Mouse (Mus musculus): ENCODE measurements around the gene F2rl2. TPM values are rescaled to one million over a fixed set of nuclear protein-coding genes. Genes with fewer than 3 reads are reported as not detected.

F2rl2 gene
- total and polyA plus RNA-seq, 2 experiments from 2014 or later: 0.49 to 0.68 TPM

GRCm38 (mm10) chr13:95730491-95730890, 33.8 kb downstream of the F2rl2 start:
- no peak overlapping the region for H3K27ac ChIP-seq (ENCODE audit: low read depth, low read length)
- H3K9me3 ChIP-seq (ENCODE audit: low read length): no peaks in the 10 kb centered on the region
- no peak overlapping the region for H3K9ac ChIP-seq (replicated peaks; ENCODE audit: low read length, poor library complexity, severe bottlenecking)
- H3K4me3 ChIP-seq (ENCODE audit: low read depth, low read length): no peak overlapping the region
- H3K27me3 ChIP-seq (ENCODE audit: insufficient read depth, low read length): no peaks in the 10 kb centered on the region
- no peak overlapping the region for H3K4me2 ChIP-seq (ENCODE audit: low read depth, low read length, poor library complexity, severe bottlenecking)
- ATAC-seq (ENCODE audit: low FRiP score): no peak
- no peak for DNase-seq (ENCODE audit: low spot score)
- H3K4me1 ChIP-seq (ENCODE audit: insufficient read depth, low read length): no peaks in the 10 kb centered on the region
- no peaks in the 10 kb centered on the region for H3K36me3 ChIP-seq (ENCODE audit: insufficient read depth, low read length)
- no peak for TF ChIP-seq CTCF (IDR thresholded peaks at IDR 0.05)
- 92% methylated on average over 4 of the region's 4 CpGs for WGBS

GRCm38 (mm10) chr13:95739651-95740050, 43.0 kb downstream of the F2rl2 start:
- WGBS: 68% methylated on average over 5 of the region's 5 CpGs

DNA sequence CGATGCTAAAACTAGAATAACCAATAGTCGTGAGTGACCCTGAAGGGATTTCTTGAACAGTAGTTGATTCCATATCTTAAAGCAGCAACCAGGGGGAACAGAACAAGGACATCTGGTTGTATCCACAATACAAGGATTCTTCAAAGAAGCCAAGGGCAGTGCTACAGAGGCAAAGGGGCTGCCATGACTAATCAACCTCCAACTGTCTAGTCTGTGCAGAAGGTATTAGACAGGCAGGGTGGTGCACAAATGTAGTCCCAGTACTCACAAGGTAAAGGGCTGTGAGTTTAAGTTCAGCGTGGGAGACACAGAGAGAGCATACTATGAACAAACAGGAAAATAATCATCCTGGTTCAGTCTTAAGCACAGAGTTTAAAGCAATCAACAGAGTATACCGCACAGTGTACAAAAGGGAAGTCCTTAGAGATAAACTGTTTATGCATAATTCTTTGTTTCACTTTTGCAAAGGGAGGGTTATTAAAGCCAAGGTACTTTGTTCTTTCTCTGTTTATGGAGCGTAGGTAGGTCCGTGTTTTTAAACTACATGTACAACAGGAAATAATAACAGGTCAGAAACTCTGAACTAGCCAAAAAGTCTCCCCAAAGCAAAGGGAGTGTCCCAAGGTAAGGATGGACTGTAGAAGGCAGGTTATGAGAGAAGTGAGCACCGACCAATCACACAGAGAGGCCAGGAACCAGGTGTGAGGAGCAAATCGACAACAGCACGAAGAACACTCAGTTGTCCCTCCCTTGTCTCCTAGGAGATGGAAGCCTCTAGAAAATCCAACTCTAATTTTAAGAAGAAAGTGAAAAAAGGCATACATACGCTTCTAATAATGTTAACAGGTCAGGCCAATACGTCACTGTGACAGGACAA, 45.4 kb downstream of the F2rl2 start:
- WGBS: 92% methylated on average over 11 of the region's 11 CpGs

More at GRCm38 (mm10) chr13:95739651-95740050, 43.0 kb downstream of the F2rl2 start:
- Histone ChIP-seq H3K4me3 (ENCODE audit: low read depth, low read length) (no peak overlapping the region), H3K4me2 (ENCODE audit: low read depth, low read length, poor library complexity, severe bottlenecking) (no peak overlapping the region), H3K27me3 (ENCODE audit: insufficient read depth, low read length) (no peaks in the 10 kb centered on the region), H3K9ac (replicated peaks; ENCODE audit: low read length, poor library complexity, severe bottlenecking) (no peak overlapping the region), H3K4me1 (ENCODE audit: insufficient read depth, low read length) (no peaks in the 10 kb centered on the region), H3K36me3 (ENCODE audit: insufficient read depth, low read length) (no peaks in the 10 kb centered on the region), H3K27ac (ENCODE audit: low read depth, low read length) (no peak overlapping the region), H3K9me3 (ENCODE audit: low read length) (no peaks in the 10 kb centered on the region)
- TF ChIP-seq CTCF (IDR thresholded peaks at IDR 0.05): peak; percentile 87
- DNase-seq (ENCODE audit: low spot score) (peak; percentile 74), ATAC-seq (ENCODE audit: low FRiP score) (no peak)

GRCm38 (mm10) chr13:95742881-95743466, 46.3 kb downstream of the F2rl2 start:
- H3K27ac ChIP-seq (ENCODE audit: low read depth, low read length): no peak overlapping the region
- TF ChIP-seq CTCF (IDR thresholded peaks at IDR 0.05): no peak
- H3K36me3 ChIP-seq (ENCODE audit: insufficient read depth, low read length): no peaks in the 10 kb centered on the region
- no peak overlapping the region for H3K9ac ChIP-seq (replicated peaks; ENCODE audit: low read length, poor library complexity, severe bottlenecking)
- H3K9me3 ChIP-seq (ENCODE audit: low read length): no peaks in the 10 kb centered on the region
- no peak for DNase-seq (ENCODE audit: low spot score)
- 83% methylated on average over 9 of the region's 9 CpGs for WGBS
- no peak overlapping the region for H3K4me2 ChIP-seq (ENCODE audit: low read depth, low read length, poor library complexity, severe bottlenecking)
- no peak for ATAC-seq (ENCODE audit: low FRiP score)
- no peaks in the 10 kb centered on the region for H3K27me3 ChIP-seq (ENCODE audit: insufficient read depth, low read length)
- H3K4me1 ChIP-seq (ENCODE audit: insufficient read depth, low read length): no peaks in the 10 kb centered on the region
- H3K4me3 ChIP-seq (ENCODE audit: low read depth, low read length): no peak overlapping the region

More for the DNA sequence above, 45.4 kb downstream of the F2rl2 start:
- no peak overlapping the region for H3K4me3 ChIP-seq (ENCODE audit: low read depth, low read length)
- no peaks in the 10 kb centered on the region for H3K9me3 ChIP-seq (ENCODE audit: low read length)
- no peak for DNase-seq (ENCODE audit: low spot score)
- H3K36me3 ChIP-seq (ENCODE audit: insufficient read depth, low read length): no peaks in the 10 kb centered on the region
- TF ChIP-seq CTCF (IDR thresholded peaks at IDR 0.05): no peak
- no peak overlapping the region for H3K9ac ChIP-seq (replicated peaks; ENCODE audit: low read length, poor library complexity, severe bottlenecking)
- no peak overlapping the region for H3K4me2 ChIP-seq (ENCODE audit: low read depth, low read length, poor library complexity, severe bottlenecking)
- no peaks in the 10 kb centered on the region for H3K27me3 ChIP-seq (ENCODE audit: insufficient read depth, low read length)
- no peaks in the 10 kb centered on the region for H3K4me1 ChIP-seq (ENCODE audit: insufficient read depth, low read length)
- no peak overlapping the region for H3K27ac ChIP-seq (ENCODE audit: low read depth, low read length)
- ATAC-seq (ENCODE audit: low FRiP score): no peak

GRCm38 (mm10) chr13:95745451-95745850, 48.8 kb downstream of the F2rl2 start:
- no peaks in the 10 kb centered on the region for H3K9me3 ChIP-seq (ENCODE audit: low read length)
- no peak overlapping the region for H3K4me2 ChIP-seq (ENCODE audit: low read depth, low read length, poor library complexity, severe bottlenecking)
- ATAC-seq (ENCODE audit: low FRiP score) (no peak), DNase-seq (ENCODE audit: low spot score) (no peak)
- no peak overlapping the region for H3K4me3 ChIP-seq (ENCODE audit: low read depth, low read length)
- no peak overlapping the region for H3K27ac ChIP-seq (ENCODE audit: low read depth, low read length)
- WGBS: 87% methylated on average over 4 of the region's 4 CpGs
- no peaks in the 10 kb centered on the region for H3K27me3 ChIP-seq (ENCODE audit: insufficient read depth, low read length)
- TF ChIP-seq CTCF (IDR thresholded peaks at IDR 0.05): no peak
- no peak overlapping the region for H3K9ac ChIP-seq (replicated peaks; ENCODE audit: low read length, poor library complexity, severe bottlenecking)
- H3K4me1 ChIP-seq (ENCODE audit: insufficient read depth, low read length): no peaks in the 10 kb centered on the region
- no peaks in the 10 kb centered on the region for H3K36me3 ChIP-seq (ENCODE audit: insufficient read depth, low read length)

GRCm38 (mm10) chr13:95746509-95746908, 49.9 kb downstream of the F2rl2 start:
- Histone ChIP-seq H3K27me3 (ENCODE audit: insufficient read depth, low read length) (no peaks in the 10 kb centered on the region), H3K9me3 (ENCODE audit: low read length) (no peaks in the 10 kb centered on the region), H3K4me2 (ENCODE audit: low read depth, low read length, poor library complexity, severe bottlenecking) (no peak overlapping the region), H3K36me3 (ENCODE audit: insufficient read depth, low read length) (no peaks in the 10 kb centered on the region), H3K4me1 (ENCODE audit: insufficient read depth, low read length) (no peaks in the 10 kb centered on the region), H3K27ac (ENCODE audit: low read depth, low read length) (no peak overlapping the region), H3K4me3 (ENCODE audit: low read depth, low read length) (no peak overlapping the region), H3K9ac (replicated peaks; ENCODE audit: low read length, poor library complexity, severe bottlenecking) (no peak overlapping the region)
- 13% methylated on average over 6 of the region's 6 CpGs for WGBS
- no peak for ATAC-seq (ENCODE audit: low FRiP score)
- peak; percentile 58 for DNase-seq (ENCODE audit: low spot score)
- peak; percentile 73 for TF ChIP-seq CTCF (IDR thresholded peaks at IDR 0.05)
